Mouse (Mus musculus): ENCODE data around the gene Tdrkh.
A peak's percentile ranks its signal among the peaks of the same experiment; 100 is the strongest.

Tdrkh gene

DNA sequence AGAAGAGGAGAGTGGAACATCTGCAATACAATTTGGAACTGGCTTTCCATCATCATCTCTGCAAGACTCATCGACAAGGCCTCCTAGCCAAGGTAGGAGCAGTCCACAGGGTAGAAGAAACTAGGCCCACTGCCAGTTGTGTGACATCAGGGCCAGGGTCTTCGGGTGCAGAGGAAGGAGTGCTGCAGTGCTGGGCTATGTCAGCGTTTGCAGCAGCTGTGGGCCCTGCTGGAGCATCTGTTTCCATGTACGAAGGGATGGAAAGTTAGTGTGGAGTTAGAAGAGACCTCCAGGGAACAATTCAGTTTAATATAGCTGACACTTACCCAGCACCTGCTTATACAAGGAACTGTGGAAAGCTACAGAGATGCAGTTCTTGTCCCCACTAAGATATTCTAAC lies 20.0 kb upstream of the Tdrkh start:
- Histone ChIP-seq H3K9me3 (ENCODE audit: low read length) (no peaks in the 10 kb centered on the region), H3K36me3 (ENCODE audit: insufficient read depth, low read length) (no peaks in the 10 kb centered on the region), H3K4me3 (replicated peaks; ENCODE audit: low read length) (no peak overlapping the region), H3K4me1 (replicated peaks; ENCODE audit: low read depth, low read length) (0 out of 2 replicates have a peak, but pooled peaks cover 2% of the 10 kb centered on the region), H3K27me3 (ENCODE audit: insufficient read depth, low read length) (peaks cover 48% of the 10 kb centered on the region)
- TF ChIP-seq CTCF (conservative IDR thresholded peaks at IDR 0.05; ENCODE audit: low read length) (no peak), NANOG (IDR thresholded peaks at IDR 0.05; ENCODE audit: borderline replicate concordance, low read length) (no peak), POU5F1 (IDR thresholded peaks at IDR 0.05; ENCODE audit: borderline replicate concordance, low read length) (no peak)

DNA sequence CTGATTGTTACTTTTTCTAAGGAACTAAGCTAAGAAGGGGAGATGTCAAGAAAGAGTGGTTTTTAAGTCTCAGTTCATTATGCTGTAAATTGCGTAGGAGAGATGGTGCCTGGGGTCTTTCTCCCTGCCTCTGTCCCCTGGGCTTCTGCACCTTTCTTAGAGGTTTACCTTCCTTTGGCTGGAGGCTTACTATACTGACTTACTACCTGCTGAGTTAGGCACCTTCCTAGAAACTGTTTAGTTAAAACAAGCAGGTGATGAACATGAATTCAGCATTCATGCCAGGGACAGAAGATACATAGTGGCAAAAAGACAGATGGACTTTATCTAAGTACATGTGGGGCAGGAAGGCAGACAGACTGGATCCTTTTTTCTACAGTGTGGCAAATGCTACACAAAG lies 16.7 kb upstream of the Tdrkh start:
- Histone ChIP-seq H3K4me3 (replicated peaks; ENCODE audit: low read length) (no peak overlapping the region), H3K9me3 (ENCODE audit: low read length) (no peaks in the 10 kb centered on the region), H3K27me3 (ENCODE audit: insufficient read depth, low read length) (peaks cover 61% of the 10 kb centered on the region), H3K4me1 (replicated peaks; ENCODE audit: low read depth, low read length) (peaks cover 10% of the 10 kb centered on the region; the same call in 1 of the 2 replicates), H3K36me3 (ENCODE audit: insufficient read depth, low read length) (no peaks in the 10 kb centered on the region)
- no peak for TF ChIP-seq CTCF (conservative IDR thresholded peaks at IDR 0.05; ENCODE audit: low read length)
- no peak for TF ChIP-seq POU5F1 (IDR thresholded peaks at IDR 0.05; ENCODE audit: borderline replicate concordance, low read length)
- TF ChIP-seq NANOG (IDR thresholded peaks at IDR 0.05; ENCODE audit: borderline replicate concordance, low read length) = no peak

DNA sequence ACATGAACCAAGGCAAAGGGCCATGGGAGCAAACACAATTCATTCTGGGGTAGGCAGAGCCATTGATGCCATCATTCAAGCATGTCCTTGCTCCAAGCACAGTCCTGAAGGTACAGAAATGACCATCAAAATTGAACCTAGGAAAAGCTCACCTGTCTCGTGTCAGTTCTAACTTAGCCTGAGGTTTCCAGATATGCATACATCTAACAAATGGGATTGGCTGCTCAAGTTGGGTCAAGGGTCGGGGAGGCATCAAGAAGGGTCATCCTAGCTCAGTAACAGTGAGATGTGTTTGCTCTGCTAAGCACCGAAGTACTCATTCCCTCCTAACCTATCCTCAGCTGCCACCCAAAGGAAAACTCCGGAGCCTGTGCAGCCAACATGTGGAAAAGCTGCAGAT lies 16.2 kb upstream of the Tdrkh start:
- peaks cover 66% of the 10 kb centered on the region for H3K27me3 ChIP-seq (ENCODE audit: insufficient read depth, low read length)
- no peak for TF ChIP-seq NANOG (IDR thresholded peaks at IDR 0.05; ENCODE audit: borderline replicate concordance, low read length)
- no peak for TF ChIP-seq POU5F1 (IDR thresholded peaks at IDR 0.05; ENCODE audit: borderline replicate concordance, low read length)
- TF ChIP-seq CTCF (conservative IDR thresholded peaks at IDR 0.05; ENCODE audit: low read length) = no peak
- H3K4me1 ChIP-seq (replicated peaks; ENCODE audit: low read depth, low read length) = peaks cover 10% of the 10 kb centered on the region; the same call in 1 of the 2 replicates
- no peaks in the 10 kb centered on the region for H3K9me3 ChIP-seq (ENCODE audit: low read length)
- H3K4me3 ChIP-seq (replicated peaks; ENCODE audit: low read length) = no peak overlapping the region
- H3K36me3 ChIP-seq (ENCODE audit: insufficient read depth, low read length) = no peaks in the 10 kb centered on the region

DNA sequence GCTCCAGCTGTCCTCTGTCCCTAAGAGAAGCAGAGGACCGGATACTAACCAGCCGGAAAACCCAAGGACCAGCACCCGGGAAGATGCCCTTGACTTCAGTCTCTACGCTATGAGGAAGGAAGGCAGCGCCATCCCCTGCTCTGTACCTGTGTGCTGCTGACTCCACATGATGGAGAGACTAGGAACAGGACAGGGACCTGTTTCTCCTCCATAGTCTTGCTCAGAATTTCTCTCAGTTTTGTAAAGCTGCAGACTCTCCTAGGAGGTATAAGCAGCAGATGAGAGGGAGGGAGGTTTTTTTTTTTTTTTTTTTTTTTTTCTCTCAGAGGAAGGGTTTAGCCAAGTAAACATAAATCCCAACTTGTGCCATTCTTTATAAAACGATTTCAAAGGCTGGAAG lies 14.9 kb upstream of the Tdrkh start, which contains the start of gene Lingo4:
TSS of gene Lingo4 (plus strand) at position 301 of the 400 bp plus-strand sequence.
- H3K4me3 ChIP-seq (replicated peaks; ENCODE audit: low read length) = peak within 1 kb of the TSS; percentile 55
- peaks cover 16% of the 10 kb centered on the region for H3K4me1 ChIP-seq (replicated peaks; ENCODE audit: low read depth, low read length)
- no peaks in the 10 kb centered on the region for H3K36me3 ChIP-seq (ENCODE audit: insufficient read depth, low read length)
- peaks cover 80% of the 10 kb centered on the region for H3K27me3 ChIP-seq (ENCODE audit: insufficient read depth, low read length)
- no peak for TF ChIP-seq CTCF (conservative IDR thresholded peaks at IDR 0.05; ENCODE audit: low read length)
- TF ChIP-seq POU5F1 (IDR thresholded peaks at IDR 0.05; ENCODE audit: borderline replicate concordance, low read length) = no peak
- no peak for TF ChIP-seq NANOG (IDR thresholded peaks at IDR 0.05; ENCODE audit: borderline replicate concordance, low read length)
- no peaks in the 10 kb centered on the region for H3K9me3 ChIP-seq (ENCODE audit: low read length)

DNA sequence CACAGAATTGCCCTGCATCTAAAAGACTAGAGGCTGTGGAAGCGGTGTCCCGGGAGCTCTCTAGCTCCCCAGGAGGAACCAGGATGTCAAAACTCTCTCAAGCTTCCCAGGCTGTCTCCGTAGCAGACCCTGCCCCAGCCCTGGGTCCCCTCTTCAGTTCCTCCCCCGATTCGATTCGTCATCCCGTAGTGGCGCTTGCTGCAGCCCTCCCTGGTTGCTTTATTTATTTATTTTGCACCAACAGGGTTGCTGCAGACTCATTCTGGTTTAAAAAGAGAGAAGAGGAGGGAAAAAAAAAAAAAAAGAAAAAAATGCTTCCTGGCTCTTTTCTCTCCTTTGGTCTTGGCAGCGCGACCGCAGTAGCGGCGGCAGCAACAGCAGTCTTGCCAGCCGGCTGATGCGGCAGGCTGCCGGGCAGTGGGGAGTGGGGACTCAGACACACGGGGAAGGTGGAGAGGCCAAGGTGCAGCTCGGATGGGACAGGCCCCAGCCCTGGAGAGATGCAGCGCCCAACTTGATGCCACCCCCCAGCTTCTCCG lies 14.1 kb upstream of the Tdrkh start:
- Histone ChIP-seq H3K36me3 (ENCODE audit: insufficient read depth, low read length) (no peaks in the 10 kb centered on the region), H3K4me3 (replicated peaks; ENCODE audit: low read length) (peak overlapping the region; percentile 55), H3K9me3 (ENCODE audit: low read length) (no peaks in the 10 kb centered on the region), H3K27me3 (ENCODE audit: insufficient read depth, low read length) (peaks cover 88% of the 10 kb centered on the region), H3K4me1 (replicated peaks; ENCODE audit: low read depth, low read length) (peaks cover 17% of the 10 kb centered on the region)
- TF ChIP-seq POU5F1 (IDR thresholded peaks at IDR 0.05; ENCODE audit: borderline replicate concordance, low read length) (no peak), CTCF (conservative IDR thresholded peaks at IDR 0.05; ENCODE audit: low read length) (no peak), NANOG (IDR thresholded peaks at IDR 0.05; ENCODE audit: borderline replicate concordance, low read length) (no peak)

DNA sequence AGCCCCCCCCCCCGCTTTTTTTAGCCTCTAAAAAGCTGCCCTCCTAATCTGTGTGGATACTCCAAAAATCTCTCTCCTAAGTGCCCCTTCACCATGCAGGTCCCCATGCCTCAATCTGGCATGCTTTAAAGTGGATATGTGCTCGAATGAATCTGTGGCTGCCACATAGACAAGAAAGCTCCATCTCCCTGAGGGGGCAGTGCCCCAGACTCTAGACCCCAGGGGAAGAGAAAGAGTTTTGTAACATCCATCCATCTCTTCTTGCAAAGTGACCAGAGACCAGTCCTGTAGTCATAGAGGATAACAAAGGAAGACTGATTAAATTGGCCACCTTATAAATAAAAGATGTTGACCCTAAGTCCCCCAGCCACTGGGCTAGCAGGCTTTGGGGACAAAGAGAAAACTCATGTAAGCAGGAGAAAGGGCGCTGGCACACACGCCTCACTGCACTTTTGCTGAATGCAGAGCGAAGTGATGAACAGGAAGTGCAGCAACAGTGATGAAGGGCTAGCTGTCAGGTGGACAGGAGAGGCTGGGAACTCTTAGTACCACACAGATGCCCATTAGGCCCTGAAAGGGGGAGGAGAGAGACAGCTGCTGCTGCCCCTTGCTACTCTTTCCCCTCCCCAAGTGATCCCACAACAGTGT lies 13.3 kb upstream of the Tdrkh start:
- Histone ChIP-seq H3K9me3 (ENCODE audit: low read length) (no peaks in the 10 kb centered on the region), H3K4me3 (replicated peaks; ENCODE audit: low read length) (no peak overlapping the region), H3K4me1 (replicated peaks; ENCODE audit: low read depth, low read length) (peaks cover 17% of the 10 kb centered on the region), H3K27me3 (ENCODE audit: insufficient read depth, low read length) (peaks cover 93% of the 10 kb centered on the region), H3K36me3 (ENCODE audit: insufficient read depth, low read length) (no peaks in the 10 kb centered on the region)
- TF ChIP-seq CTCF (conservative IDR thresholded peaks at IDR 0.05; ENCODE audit: low read length) = no peak
- TF ChIP-seq POU5F1 (IDR thresholded peaks at IDR 0.05; ENCODE audit: borderline replicate concordance, low read length) = no peak
- no peak for TF ChIP-seq NANOG (IDR thresholded peaks at IDR 0.05; ENCODE audit: borderline replicate concordance, low read length)

DNA sequence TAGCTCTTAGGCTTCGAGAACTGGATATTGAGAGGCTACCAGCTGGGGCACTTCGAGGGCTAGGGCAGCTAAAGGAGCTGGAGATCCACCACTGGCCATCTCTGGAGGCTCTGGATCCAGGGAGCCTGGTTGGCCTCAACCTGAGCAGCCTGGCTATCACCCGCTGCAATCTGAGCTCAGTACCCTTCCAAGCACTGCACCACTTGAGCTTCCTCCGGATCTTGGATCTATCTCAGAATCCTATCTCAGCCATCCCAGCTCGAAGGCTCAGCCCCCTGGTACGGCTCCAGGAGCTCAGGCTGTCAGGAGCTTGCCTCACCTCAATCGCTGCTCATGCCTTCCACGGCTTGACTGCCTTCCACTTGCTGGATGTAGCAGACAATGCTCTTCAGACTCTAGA lies 10.6 kb upstream of the Tdrkh start:
- Histone ChIP-seq H3K36me3 (ENCODE audit: insufficient read depth, low read length) (no peaks in the 10 kb centered on the region), H3K9me3 (ENCODE audit: low read length) (no peaks in the 10 kb centered on the region), H3K4me3 (replicated peaks; ENCODE audit: low read length) (no peak overlapping the region), H3K4me1 (replicated peaks; ENCODE audit: low read depth, low read length) (peaks cover 17% of the 10 kb centered on the region), H3K27me3 (ENCODE audit: insufficient read depth, low read length) (peaks cover 97% of the 10 kb centered on the region)
- TF ChIP-seq NANOG (IDR thresholded peaks at IDR 0.05; ENCODE audit: borderline replicate concordance, low read length) = no peak
- TF ChIP-seq CTCF (conservative IDR thresholded peaks at IDR 0.05; ENCODE audit: low read length) = no peak
- no peak for TF ChIP-seq POU5F1 (IDR thresholded peaks at IDR 0.05; ENCODE audit: borderline replicate concordance, low read length)

DNA sequence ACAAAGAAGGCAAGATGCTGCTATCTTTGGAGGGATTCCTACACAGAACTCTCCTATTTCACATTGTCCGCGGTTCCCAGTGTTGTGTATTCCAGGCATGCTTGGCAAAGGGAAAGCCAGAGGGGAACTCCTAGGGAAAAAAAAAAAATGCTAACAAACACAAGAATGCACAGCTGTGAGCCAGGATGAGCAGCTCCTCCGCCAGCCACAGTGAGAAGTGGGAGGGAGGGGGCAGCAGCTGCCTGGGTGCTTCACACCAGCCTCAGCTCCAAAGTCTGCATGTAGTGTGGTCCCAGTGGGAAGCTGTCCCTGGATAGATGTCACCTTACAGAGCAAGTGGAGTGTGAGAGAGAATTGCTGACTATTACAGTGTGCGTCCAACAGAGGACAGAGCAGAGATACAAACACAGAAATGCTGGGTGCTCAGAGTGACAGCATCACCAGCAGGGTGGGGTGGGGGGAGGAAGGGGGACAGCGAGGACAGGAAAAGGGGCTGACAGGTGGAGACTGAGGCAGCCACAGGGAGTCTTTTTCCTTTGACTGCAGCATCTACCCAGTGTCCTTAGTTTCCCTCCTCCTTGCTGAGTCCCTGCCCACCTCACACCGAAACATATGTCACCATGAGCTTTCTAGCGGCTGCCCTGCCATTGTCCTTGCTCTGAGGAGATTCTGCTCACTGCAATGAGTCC lies 8.6 kb upstream of the Tdrkh start:
- Histone ChIP-seq H3K4me3 (replicated peaks; ENCODE audit: low read length) (no peak overlapping the region), H3K9me3 (ENCODE audit: low read length) (no peaks in the 10 kb centered on the region), H3K4me1 (replicated peaks; ENCODE audit: low read depth, low read length) (peaks cover 7% of the 10 kb centered on the region; the same call in 1 of the 2 replicates), H3K27me3 (ENCODE audit: insufficient read depth, low read length) (peaks cover 81% of the 10 kb centered on the region), H3K36me3 (ENCODE audit: insufficient read depth, low read length) (no peaks in the 10 kb centered on the region)
- TF ChIP-seq CTCF (conservative IDR thresholded peaks at IDR 0.05; ENCODE audit: low read length) = no peak
- TF ChIP-seq POU5F1 (IDR thresholded peaks at IDR 0.05; ENCODE audit: borderline replicate concordance, low read length) = no peak
- TF ChIP-seq NANOG (IDR thresholded peaks at IDR 0.05; ENCODE audit: borderline replicate concordance, low read length) = no peak
